Mouse (Mus musculus) liver, embryonic 14.5 days (tissue): ENCODE data around the gene Fndc1. TPM values are rescaled to one million over a fixed set of nuclear protein-coding genes. Genes with fewer than 3 reads are reported as not detected.

Experiments used
- ATAC-seq: fragments of 200-750 bp; cut with Nextera tagmentation; 2 replicates; pipeline ENCODE4 v1.8.0; 2017; ENCODE audit warnings: moderate number of reproducible peaks, mild to moderate bottlenecking, moderate library complexity; ENCODE audit not compliant: insufficient read depth
- DNase-seq, 3 experiments: peaks; one replicate each; pipeline ENCODE4 v3.0.0-alpha.2; 2012 to 2013; ENCODE audit warnings: low read depth in 3 of 3, low spot score in 3 of 3
- H3K27ac ChIP-seq: fragments of 300-500 bp; sonication (generic); 2 replicates; pipeline ENCODE4 v1.5.1; 2014; ENCODE audit warnings: moderate library complexity, mild to moderate bottlenecking, control low read depth, inconsistent platforms
- H3K27me3 ChIP-seq: fragments of 300-500 bp; sonication (generic); 2 replicates; pipeline ENCODE4 v1.6.1; 2014; ENCODE audit warnings: mild to moderate bottlenecking, low read length, moderate library complexity; ENCODE audit not compliant: control insufficient read depth, insufficient read depth
- H3K36me3 ChIP-seq: fragments of 300-500 bp; sonication (generic); replicated peaks from 2 replicates; pipeline ENCODE4 v1.6.1; 2014; ENCODE audit warnings: low read depth; ENCODE audit not compliant: control insufficient read depth, insufficient read depth
- H3K4me1 ChIP-seq, 2 experiments: fragments of 200-500 bp in 1 of 2; fragments of 300-500 bp in 1 of 2; sonication (generic) in 1 of 2; replicated peaks; 2 replicates each; pipeline ENCODE4 v1.6.1; 2012 to 2014; ENCODE audit warnings: antibody characterized with exemption in 1 of 2, inconsistent platforms in 1 of 2, low read length in 1 of 2; ENCODE audit not compliant: control insufficient read depth in 2 of 2, insufficient read depth in 2 of 2
- H3K4me2 ChIP-seq: fragments of 300-500 bp; sonication (generic); 2 replicates; pipeline ENCODE4 v1.6.1; 2014; ENCODE audit warnings: low read depth, mild to moderate bottlenecking, control low read depth, moderate library complexity
- H3K4me3 ChIP-seq, 2 experiments: fragments of 200-500 bp in 1 of 2; fragments of 300-500 bp in 1 of 2; sonication (generic) in 1 of 2; 2 replicates each; pipeline ENCODE4 v1.5.1; 2012 to 2014; ENCODE audit warnings: low read depth in 2 of 2, low read length in 2 of 2, mild to moderate bottlenecking in 2 of 2, control low read depth in 1 of 2, inconsistent platforms in 1 of 2, moderate library complexity in 1 of 2; ENCODE audit not compliant: insufficient read depth in 1 of 2
- H3K9ac ChIP-seq: fragments of 300-500 bp; sonication (generic); replicated peaks from 2 replicates; pipeline ENCODE4 v1.6.1; 2014; ENCODE audit warnings: mild to moderate bottlenecking, control low read depth, moderate library complexity
- H3K9me3 ChIP-seq: fragments of 300-500 bp; sonication (generic); 2 replicates; pipeline ENCODE4 v1.6.1; 2016; ENCODE audit warnings: low read length, mixed read lengths; ENCODE audit not compliant: control insufficient read depth
- CTCF ChIP-seq: IDR thresholded peaks from 2 replicates; pipeline ENCODE4 v1.5.1; 2016; ENCODE audit warnings: antibody characterized with exemption, low read depth, control low read depth
- EP300 ChIP-seq: IDR thresholded peaks from 2 replicates; pipeline ENCODE4 v1.6.1; 2016; ENCODE audit warnings: antibody characterized with exemption, low read depth
- WGBS: fragments of 180-500 bp; shearing (Covaris S2); extraction: QIAGEN DNeasy Blood & Tissue Kit; methylation state at CpG from one replicate; pipeline ENCODE4 v1.1.7; 2014; ENCODE audit not compliant: insufficient replicate concordance; 5-methylcytosine and 5-hydroxymethylcytosine counted together
- polyA plus RNA-seq, 2 experiments: library from polyadenylated mRNA; depleted of rRNA in 1 of 2; stranded (reverse) in 1 of 2; unstranded in 1 of 2; fragments of >200 nt; fragmentation: Nextera tagmentation in 1 of 2; extraction: Ambion mirVana in 1 of 2; gene quantifications; 2 replicates each; pipeline versions ENCODE4 v1.2.1 to v1.2.3; 2012 to 2014

The Fndc1 gene
- polyA plus RNA-seq, 2 experiments, result 0.10 to 0.18 TPM

DNA sequence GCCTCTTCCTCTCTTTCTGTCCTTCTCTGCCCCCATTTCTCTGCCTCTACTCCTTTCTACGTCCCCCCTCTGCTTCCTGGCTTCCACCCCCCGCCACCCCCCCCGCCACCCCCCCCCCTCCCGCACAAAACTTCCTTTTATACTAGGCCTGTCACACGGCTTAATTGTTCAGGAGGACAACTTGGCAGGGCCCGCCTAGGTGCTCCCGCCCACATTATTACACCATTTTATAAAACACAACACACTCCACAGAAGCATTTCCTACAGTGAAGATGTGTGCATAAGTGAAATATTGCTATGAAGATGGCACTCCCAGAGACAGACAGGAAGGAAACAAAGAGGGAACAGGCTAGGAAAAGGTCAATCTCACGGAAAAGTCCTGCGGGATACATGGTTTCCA lies 24.4 kb upstream of the Fndc1 start:
- no peak overlapping the region for H3K9ac ChIP-seq
- no peaks in the 10 kb centered on the region for H3K27me3 ChIP-seq
- H3K9me3 ChIP-seq, result no peaks in the 10 kb centered on the region
- no peak for DNase-seq
- H3K27ac ChIP-seq, result no peak overlapping the region
- no peak for TF ChIP-seq EP300
- no peak for TF ChIP-seq CTCF
- no peak for ATAC-seq
- no peak overlapping the region for H3K4me3 ChIP-seq
- WGBS, result 44% methylated on average over 9 of the region's 9 CpGs
- no peaks in the 10 kb centered on the region for H3K4me1 ChIP-seq
- H3K36me3 ChIP-seq, result no peaks in the 10 kb centered on the region
- H3K4me2 ChIP-seq, result no peak overlapping the region

DNA sequence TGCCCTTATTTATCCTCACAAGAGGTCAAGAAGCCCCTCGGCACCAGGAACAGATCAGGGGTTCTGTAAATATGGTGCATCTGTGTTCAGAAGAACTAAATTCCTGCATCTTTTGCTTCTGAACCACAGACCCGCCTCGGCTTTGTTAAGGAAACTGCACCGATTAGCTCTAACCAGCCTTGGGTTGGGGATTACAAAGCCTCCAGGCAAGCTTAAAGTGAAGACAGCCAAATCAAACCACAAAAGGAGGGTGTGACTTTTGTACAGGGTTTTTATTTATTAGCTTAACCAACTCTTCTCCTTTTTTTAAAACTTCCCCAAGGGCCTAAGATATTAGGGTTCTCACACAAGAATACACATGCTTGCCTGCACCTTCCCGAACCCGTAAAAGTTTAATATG lies 23.1 kb upstream of the Fndc1 start:
- TF ChIP-seq CTCF (no peak), EP300 (no peak)
- no peak overlapping the region for H3K27ac ChIP-seq
- 76% methylated on average over 6 of the region's 6 CpGs for WGBS
- H3K4me1 ChIP-seq, result no peaks in the 10 kb centered on the region
- H3K9me3 ChIP-seq, result no peaks in the 10 kb centered on the region
- no peak overlapping the region for H3K4me3 ChIP-seq
- H3K4me2 ChIP-seq, result no peak overlapping the region
- no peaks in the 10 kb centered on the region for H3K36me3 ChIP-seq
- ATAC-seq, result no peak
- no peak overlapping the region for H3K9ac ChIP-seq
- H3K27me3 ChIP-seq, result no peaks in the 10 kb centered on the region
- no peak for DNase-seq

DNA sequence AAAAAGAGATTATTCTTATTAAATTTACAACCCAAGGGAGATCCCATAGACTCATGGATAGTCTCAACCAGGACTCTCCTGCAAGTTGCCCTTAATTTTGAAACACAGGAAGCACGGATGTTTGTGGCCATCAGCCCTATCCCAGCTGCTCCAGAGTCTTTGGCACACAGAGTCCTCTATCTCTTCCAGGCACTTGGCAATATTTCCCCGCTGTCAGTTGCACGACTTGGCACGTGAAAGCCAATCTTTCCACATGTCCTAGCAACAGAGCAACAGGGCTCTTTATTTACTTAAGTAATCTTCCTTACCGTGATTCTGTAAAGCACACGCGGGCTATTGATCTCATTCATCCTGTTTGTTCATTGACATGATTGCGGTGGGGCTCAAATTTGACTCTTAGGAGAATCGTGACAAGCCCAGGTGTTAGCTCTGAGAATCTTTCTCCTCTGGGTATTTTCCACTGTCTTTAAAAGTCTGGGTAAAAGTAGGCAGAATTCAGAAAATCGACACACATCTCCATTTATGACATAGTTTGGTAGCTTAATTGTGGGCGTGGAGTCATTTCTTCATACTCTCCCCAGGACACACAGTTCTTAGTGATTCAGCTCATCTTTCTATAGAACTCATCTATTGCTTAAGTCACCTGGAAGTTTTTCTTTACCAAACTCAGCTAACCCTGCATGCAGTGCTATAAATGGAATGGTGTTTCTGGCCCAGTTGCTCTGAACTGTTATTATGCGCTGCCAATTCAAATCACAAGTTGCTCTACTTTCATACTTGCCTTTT lies 13.6 kb upstream of the Fndc1 start:
- Histone ChIP-seq H3K9me3 (no peaks in the 10 kb centered on the region), H3K4me1 (no peaks in the 10 kb centered on the region), H3K4me3 (no peak overlapping the region), H3K27me3 (no peaks in the 10 kb centered on the region), H3K27ac (no peak overlapping the region), H3K4me2 (no peak overlapping the region), H3K36me3 (no peaks in the 10 kb centered on the region), H3K9ac (no peak overlapping the region)
- 63% methylated on average over 12 of the region's 12 CpGs for WGBS
- DNase-seq (no peak), ATAC-seq (no peak)
- TF ChIP-seq CTCF (no peak), EP300 (no peak)

DNA sequence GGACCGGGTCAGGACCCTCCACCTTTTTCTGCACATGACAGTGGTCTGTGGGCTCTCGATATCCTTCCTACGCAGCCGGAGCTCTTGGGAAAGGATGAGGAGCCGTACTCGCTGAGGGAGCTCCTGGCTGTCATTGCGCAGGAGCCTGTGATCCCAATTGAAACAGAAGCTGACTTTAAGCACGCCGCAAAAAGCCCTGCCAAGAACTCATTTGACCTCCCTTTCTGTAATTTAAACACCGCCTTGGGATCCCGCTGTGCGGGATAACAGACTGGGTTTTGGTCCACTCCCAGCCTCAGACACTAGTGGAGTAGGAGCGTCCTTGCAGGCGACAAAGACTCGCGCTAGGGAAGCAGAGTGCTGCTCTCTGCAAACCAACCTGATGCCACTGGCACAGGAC lies 484 bp upstream of the Fndc1 start:
- no peaks in the 10 kb centered on the region for H3K9me3 ChIP-seq
- ATAC-seq (no peak), DNase-seq (no peak)
- TF ChIP-seq CTCF (no peak), EP300 (no peak)
- no peaks in the 10 kb centered on the region for H3K36me3 ChIP-seq
- peak overlapping the region in 1 of 2 experiments; percentile 14; a peak in 1 of 4 replicates for H3K4me3 ChIP-seq
- WGBS, result 18% methylated on average over 16 of the region's 16 CpGs
- H3K27me3 ChIP-seq, result peaks cover 23% of the 10 kb centered on the region
- H3K4me2 ChIP-seq, result peak overlapping the region; percentile 46
- no peak overlapping the region for H3K27ac ChIP-seq
- H3K4me1 ChIP-seq, result no peaks in the 10 kb centered on the region
- H3K9ac ChIP-seq, result no peak overlapping the region

DNA sequence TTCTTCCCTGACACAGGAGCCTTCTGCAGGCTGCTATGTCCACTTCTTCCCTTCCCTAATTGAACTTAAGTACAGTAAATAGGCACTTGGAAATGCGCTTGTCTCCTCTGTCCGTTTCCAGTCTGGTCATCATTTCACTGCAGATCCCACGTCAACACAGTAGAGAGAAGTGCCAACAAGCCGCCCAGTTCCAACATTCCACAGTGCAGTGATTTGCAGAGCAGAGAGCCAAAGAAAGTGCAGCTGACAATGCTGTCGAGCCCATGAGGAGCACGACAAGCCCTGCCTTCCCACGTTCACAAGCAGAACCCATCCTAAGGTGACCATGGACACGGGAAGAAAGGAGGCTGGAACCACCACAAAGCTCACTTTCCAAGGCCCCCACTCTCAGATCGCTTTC lies 1.7 kb downstream of the Fndc1 start:
- TF ChIP-seq EP300 (no peak), CTCF (no peak)
- Histone ChIP-seq H3K4me2 (no peak overlapping the region), H3K4me3 (no peak overlapping the region), H3K4me1 (no peaks in the 10 kb centered on the region), H3K27ac (no peak overlapping the region), H3K27me3 (peaks cover 23% of the 10 kb centered on the region), H3K36me3 (no peaks in the 10 kb centered on the region), H3K9me3 (no peaks in the 10 kb centered on the region), H3K9ac (no peak overlapping the region)
- WGBS, result 50% methylated on average over 9 of the region's 9 CpGs
- DNase-seq, result no peak
- ATAC-seq, result no peak
